Mouse (Mus musculus) heart, adult 2 months (tissue): ENCODE data around the gene P2ry14.

Experiments
- CTCF ChIP-seq: fragments of 200-600 bp; IDR thresholded peaks from 2 replicates; pipeline ENCODE4 v1.8.1; 2022; ENCODE audit warnings: antibody characterized with exemption, mild to moderate bottlenecking, moderate library complexity
- EP300 ChIP-seq: fragments of 200-500 bp; IDR thresholded peaks from 2 replicates; pipeline ENCODE4 v1.6.1; 2011; ENCODE audit warnings: low read depth, low read length, control low read depth; ENCODE audit not compliant: insufficient read depth
- POLR2A ChIP-seq: fragments of 200-500 bp; IDR thresholded peaks from 2 replicates; pipeline ENCODE4 v1.6.1; 2011; ENCODE audit warnings: mild to moderate bottlenecking, low read depth, low read length, control low read depth; ENCODE audit not compliant: insufficient read depth

GRCm38 (mm10) chr3:59153424-59153823 lies at the start of gene P2ry14:
- TF ChIP-seq CTCF (no peak), EP300 (no peak), POLR2A (no peak)
